Mouse (Mus musculus): Measurements from ENCODE around the gene Ablim1.

Ablim1 gene

GRCm38 (mm10) chr19:57314346-57315012 lies at the start of gene Ablim1:
Gene Ablim1, minus strand, starts transcription at chr19:57314919.
- in situ Hi-C loops (cut with MboI, MseI) = no loop called here

- in situ Hi-C loops (cut with MboI, MseI) = no loop called here
These were observed 48.8 kb upstream of the Ablim1 start for GRCm38 (mm10) chr19:57363538-57363937.

GRCm38 (mm10) chr19:57363076-57363475 lies 48.4 kb upstream of the Ablim1 start:
- in situ Hi-C loops (cut with MboI, MseI) = no loop called here

- in situ Hi-C loops (cut with MboI, MseI) = no loop called here
These were observed 47.9 kb upstream of the Ablim1 start for GRCm38 (mm10) chr19:57362586-57362985.

GRCm38 (mm10) chr19:57361939-57362307 lies 47.2 kb upstream of the Ablim1 start:
- in situ Hi-C loops (cut with MboI, MseI) = no loop called here

- in situ Hi-C loops (cut with MboI, MseI) = no loop called here
These were observed 46.6 kb upstream of the Ablim1 start for GRCm38 (mm10) chr19:57361131-57361938.

- in situ Hi-C loops (cut with MboI, MseI) = no loop called here
These were observed 45.8 kb upstream of the Ablim1 start, which contains the start of gene Fam160b1 for GRCm38 (mm10) chr19:57360341-57361130. Gene Fam160b1, plus strand, starts transcription at chr19:57360680.

- in situ Hi-C loops (cut with MboI, MseI) = loop anchor here (5.0 to 10.0 kb wide), 2 partner anchors 205 to 278 kb away; no protein-coding TSS in a partner anchor
These were observed 45.1 kb upstream of the Ablim1 start for GRCm38 (mm10) chr19:57359701-57360326.

GRCm38 (mm10) chr19:57358836-57359598 lies 44.3 kb upstream of the Ablim1 start:
- in situ Hi-C loops (cut with MboI, MseI) = loop anchor here (5.0 to 10.0 kb wide), 2 partner anchors 204 to 277 kb away; no protein-coding TSS in a partner anchor

GRCm38 (mm10) chr19:57358322-57358721 lies 43.6 kb upstream of the Ablim1 start:
- in situ Hi-C loops (cut with MboI, MseI) = loop anchor here (5.0 to 10.0 kb wide), 2 partner anchors 204 to 276 kb away; no protein-coding TSS in a partner anchor

GRCm38 (mm10) chr19:57357811-57358210 lies 43.1 kb upstream of the Ablim1 start:
- in situ Hi-C loops (cut with MboI, MseI) = loop anchor here (5.0 to 10.0 kb wide), 2 partner anchors 203 to 276 kb away; no protein-coding TSS in a partner anchor

GRCm38 (mm10) chr19:57357244-57357643 lies 42.5 kb upstream of the Ablim1 start:
- in situ Hi-C loops (cut with MboI, MseI) = loop anchor here (5.0 to 10.0 kb wide), 2 partner anchors 202 to 275 kb away; no protein-coding TSS in a partner anchor

- in situ Hi-C loops (cut with MboI, MseI) = loop anchor here (5.0 to 10.0 kb wide), 2 partner anchors 201 to 274 kb away; no protein-coding TSS in a partner anchor
These were observed 41.6 kb upstream of the Ablim1 start for GRCm38 (mm10) chr19:57356273-57356672.

- in situ Hi-C loops (cut with MboI, MseI) = loop anchor here (5.0 to 10.0 kb wide), 2 partner anchors 201 to 273 kb away; no protein-coding TSS in a partner anchor
These were observed 40.9 kb upstream of the Ablim1 start for GRCm38 (mm10) chr19:57355451-57356251.

GRCm38 (mm10) chr19:57354715-57355114 lies 40.0 kb upstream of the Ablim1 start:
- in situ Hi-C loops (cut with MboI, MseI) = loop anchor here (5.0 to 10.0 kb wide), 2 partner anchors 200 to 272 kb away; no protein-coding TSS in a partner anchor

- in situ Hi-C loops (cut with MboI, MseI) = loop anchor here (10.0 kb wide), 1 partner anchor 199 kb away; no protein-coding TSS in a partner anchor
These were observed 39.3 kb upstream of the Ablim1 start for GRCm38 (mm10) chr19:57354050-57354449.

GRCm38 (mm10) chr19:57353228-57353627 lies 38.5 kb upstream of the Ablim1 start:
- in situ Hi-C loops (cut with MboI, MseI) = loop anchor here (10.0 kb wide), 1 partner anchor 198 kb away; no protein-coding TSS in a partner anchor

- in situ Hi-C loops (cut with MboI, MseI) = loop anchor here (10.0 kb wide), 1 partner anchor 198 kb away; no protein-coding TSS in a partner anchor
These were observed 37.7 kb upstream of the Ablim1 start for GRCm38 (mm10) chr19:57352337-57352935.

GRCm38 (mm10) chr19:57349096-57349495 lies 34.4 kb upstream of the Ablim1 start:
- in situ Hi-C loops (cut with MboI, MseI) = no loop called here

All from T-helper 1 cell (primary cell).